Mouse (Mus musculus): ENCODE data around the gene Ap2m1. TPM values are rescaled to one million over a fixed set of nuclear protein-coding genes. Genes with fewer than 3 reads are reported as not detected.
A peak's percentile ranks its signal among the peaks of the same experiment; 100 is the strongest.

Ap2m1 gene
- polyA plus RNA-seq, 1 experiment from 2014 or later = 624 TPM

DNA sequence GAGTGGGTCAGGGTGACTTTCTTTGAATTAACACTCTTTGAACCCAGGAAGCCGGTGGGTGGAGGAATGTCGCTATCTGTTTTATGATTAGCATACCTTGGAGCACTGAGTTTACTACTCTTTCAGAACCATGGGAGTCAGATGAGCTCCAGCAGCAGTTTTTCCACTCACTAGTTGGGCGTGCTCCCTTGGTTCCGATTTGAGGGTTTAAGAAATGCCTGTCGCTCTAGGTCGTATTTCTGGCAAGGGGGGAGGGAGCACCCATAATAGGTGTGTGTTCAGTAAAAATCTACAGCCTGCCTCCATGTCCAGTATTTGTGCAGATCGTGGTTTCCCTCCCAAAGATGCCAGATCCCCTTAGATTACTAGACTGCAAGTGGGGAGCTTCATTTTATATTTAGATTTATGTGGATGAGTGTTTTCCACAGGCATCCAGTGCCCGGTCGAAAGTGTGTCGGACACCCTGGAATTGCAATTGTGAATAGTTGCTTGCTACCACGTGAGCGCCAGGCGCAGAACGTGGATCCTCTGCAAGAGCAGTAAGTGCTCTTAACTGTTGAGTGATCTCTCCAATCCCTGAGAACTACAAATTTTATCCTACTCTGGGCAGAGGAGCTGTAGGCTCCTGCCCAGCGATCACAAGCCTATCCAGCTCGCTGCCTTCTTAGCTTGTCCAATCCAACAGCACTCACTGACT, 37.1 kb upstream of the Ap2m1 start:
- peaks cover 11% of the 10 kb centered on the region for H3K4me1 ChIP-seq (replicated peaks; ENCODE audit: control insufficient read depth, insufficient read depth, low read length)
- peak overlapping the region; percentile 90 for H3K4me2 ChIP-seq (ENCODE audit: low read depth, low read length)
- H3K36me3 ChIP-seq (ENCODE audit: control insufficient read depth, insufficient read depth, low read length) = peaks cover 22% of the 10 kb centered on the region
- peak; percentile 74 for ATAC-seq (ENCODE audit: low read depth)
- peak overlapping the region; percentile 84 for H3K4me3 ChIP-seq (ENCODE audit: low read length)
- H3K9ac ChIP-seq (ENCODE audit: low read length) = peak overlapping the region; percentile 92
- H3K27me3 ChIP-seq (ENCODE audit: control insufficient read depth, insufficient read depth, low read depth, low read length) = no peaks in the 10 kb centered on the region
- 6% methylated on average over 16 of the region's 16 CpGs for WGBS
- no peaks in the 10 kb centered on the region for H3K9me3 ChIP-seq (ENCODE audit: control insufficient read depth, low read length)
- peak overlapping the region; percentile 69 for H3K27ac ChIP-seq (ENCODE audit: low read length)

- no peaks in the 10 kb centered on the region for H3K9me3 ChIP-seq (ENCODE audit: control insufficient read depth, low read length)
Measured at GRCm38 (mm10) chr16:20498677-20499475, 36.4 kb upstream of the Ap2m1 start, which contains the start of gene Eif2b5. TSS of gene Eif2b5 (plus strand) at chr16:20498817.

GRCm38 (mm10) chr16:20506000-20506399, 29.3 kb upstream of the Ap2m1 start:
- H3K27ac ChIP-seq (ENCODE audit: low read length) = no peak overlapping the region
- H3K9me3 ChIP-seq (ENCODE audit: control insufficient read depth, low read length) = no peaks in the 10 kb centered on the region
- H3K4me1 ChIP-seq (replicated peaks; ENCODE audit: control insufficient read depth, insufficient read depth, low read length) = no peaks in the 10 kb centered on the region
- no peak overlapping the region for H3K4me2 ChIP-seq (ENCODE audit: low read depth, low read length)
- H3K4me3 ChIP-seq (ENCODE audit: low read length) = no peak overlapping the region
- ATAC-seq (ENCODE audit: low read depth) = no peak
- no peaks in the 10 kb centered on the region for H3K27me3 ChIP-seq (ENCODE audit: control insufficient read depth, insufficient read depth, low read depth, low read length)
- H3K9ac ChIP-seq (ENCODE audit: low read length) = no peak overlapping the region
- H3K36me3 ChIP-seq (ENCODE audit: control insufficient read depth, insufficient read depth, low read length) = peaks cover 89% of the 10 kb centered on the region
- WGBS = 79% methylated on average over 8 of the region's 8 CpGs

More at GRCm38 (mm10) chr16:20498677-20499475, 36.4 kb upstream of the Ap2m1 start, which contains the start of gene Eif2b5:
- Histone ChIP-seq H3K27ac (ENCODE audit: low read length) (peak within 1 kb of the TSS; percentile 73), H3K27me3 (ENCODE audit: control insufficient read depth, insufficient read depth, low read depth, low read length) (no peaks in the 10 kb centered on the region), H3K9ac (ENCODE audit: low read length) (peak within 1 kb of the TSS; percentile 92), H3K4me1 (replicated peaks; ENCODE audit: control insufficient read depth, insufficient read depth, low read length) (peaks cover 11% of the 10 kb centered on the region), H3K36me3 (ENCODE audit: control insufficient read depth, insufficient read depth, low read length) (peaks cover 29% of the 10 kb centered on the region), H3K4me3 (ENCODE audit: low read length) (peak within 1 kb of the TSS; percentile 84), H3K4me2 (ENCODE audit: low read depth, low read length) (peak within 1 kb of the TSS; percentile 90)
- under 1% methylated on average over 47 of the region's 49 CpGs for WGBS
- ATAC-seq (ENCODE audit: low read depth) = peak; percentile 97

GRCm38 (mm10) chr16:20509349-20509748, 25.9 kb upstream of the Ap2m1 start:
- H3K4me3 ChIP-seq (ENCODE audit: low read length) = no peak overlapping the region
- H3K27me3 ChIP-seq (ENCODE audit: control insufficient read depth, insufficient read depth, low read depth, low read length) = no peaks in the 10 kb centered on the region
- H3K36me3 ChIP-seq (ENCODE audit: control insufficient read depth, insufficient read depth, low read length) = peaks cover 62% of the 10 kb centered on the region
- no peak overlapping the region for H3K9ac ChIP-seq (ENCODE audit: low read length)
- H3K4me1 ChIP-seq (replicated peaks; ENCODE audit: control insufficient read depth, insufficient read depth, low read length) = no peaks in the 10 kb centered on the region
- no peak overlapping the region for H3K27ac ChIP-seq (ENCODE audit: low read length)
- ATAC-seq (ENCODE audit: low read depth) = 0 out of 2 replicates have a peak, but pooled peaks have one; percentile 38
- WGBS = 74% methylated on average over 3 of the region's 3 CpGs
- H3K4me2 ChIP-seq (ENCODE audit: low read depth, low read length) = no peak overlapping the region
- H3K9me3 ChIP-seq (ENCODE audit: control insufficient read depth, low read length) = no peaks in the 10 kb centered on the region

DNA sequence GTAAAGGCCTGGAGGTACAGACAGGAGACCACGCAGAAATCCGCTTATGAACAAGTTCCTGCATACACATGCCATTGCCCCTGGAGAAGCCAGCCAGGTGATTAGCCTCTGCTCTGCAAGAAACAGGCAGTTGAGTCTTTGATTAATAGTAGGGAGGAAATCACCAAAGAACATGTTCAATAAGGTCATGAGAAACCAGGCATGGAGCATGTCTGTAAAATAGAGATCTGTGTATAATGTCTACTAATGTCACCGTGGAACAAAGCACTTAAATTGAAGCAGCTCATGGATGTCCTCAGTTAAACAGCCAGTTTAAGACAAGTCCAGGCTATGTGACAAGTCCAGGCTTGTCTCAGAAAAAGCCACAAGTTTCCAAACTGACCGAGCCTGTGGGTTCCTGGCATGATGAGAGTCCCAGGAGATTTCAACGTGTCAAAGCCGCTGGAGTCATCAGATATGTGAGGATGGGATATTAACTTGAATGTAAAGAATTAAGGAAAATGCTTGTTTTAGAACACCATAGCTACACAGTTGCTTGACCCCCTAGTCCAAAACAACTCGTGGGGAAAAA, 23.9 kb upstream of the Ap2m1 start:
- no peak overlapping the region for H3K4me2 ChIP-seq (ENCODE audit: low read depth, low read length)
- peaks cover 47% of the 10 kb centered on the region for H3K36me3 ChIP-seq (ENCODE audit: control insufficient read depth, insufficient read depth, low read length)
- no peak overlapping the region for H3K9ac ChIP-seq (ENCODE audit: low read length)
- H3K9me3 ChIP-seq (ENCODE audit: control insufficient read depth, low read length) = no peaks in the 10 kb centered on the region
- ATAC-seq (ENCODE audit: low read depth) = no peak
- WGBS = 87% methylated on average over 7 of the region's 7 CpGs
- H3K4me3 ChIP-seq (ENCODE audit: low read length) = no peak overlapping the region
- H3K27ac ChIP-seq (ENCODE audit: low read length) = no peak overlapping the region
- no peaks in the 10 kb centered on the region for H3K4me1 ChIP-seq (replicated peaks; ENCODE audit: control insufficient read depth, insufficient read depth, low read length)
- H3K27me3 ChIP-seq (ENCODE audit: control insufficient read depth, insufficient read depth, low read depth, low read length) = no peaks in the 10 kb centered on the region

DNA sequence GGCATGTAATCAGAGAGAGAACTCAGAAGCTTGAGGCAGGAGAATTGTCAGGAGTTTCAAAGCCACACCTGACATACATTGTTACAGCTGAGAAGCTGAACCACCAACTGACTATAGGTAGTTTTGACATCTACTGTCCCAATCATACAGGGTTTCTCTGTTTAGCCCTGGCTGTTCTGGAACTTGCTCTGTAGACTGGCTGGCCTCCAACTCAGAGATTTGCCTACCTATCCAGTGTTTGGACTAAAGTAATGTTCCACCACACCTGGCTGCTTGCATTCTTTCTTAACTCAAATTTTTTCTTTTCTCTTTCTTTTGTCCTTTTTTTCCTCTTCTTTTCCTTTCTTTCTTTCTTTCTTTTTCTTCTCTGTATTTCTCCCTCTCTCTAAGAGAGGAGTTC, 19.2 kb upstream of the Ap2m1 start:
- Histone ChIP-seq H3K9me3 (ENCODE audit: control insufficient read depth, low read length) (no peaks in the 10 kb centered on the region), H3K9ac (ENCODE audit: low read length) (peak overlapping the region; percentile 98), H3K36me3 (ENCODE audit: control insufficient read depth, insufficient read depth, low read length) (peaks cover 6% of the 10 kb centered on the region), H3K4me3 (ENCODE audit: low read length) (peak overlapping the region; percentile 92), H3K4me2 (ENCODE audit: low read depth, low read length) (peak overlapping the region; percentile 86), H3K4me1 (replicated peaks; ENCODE audit: control insufficient read depth, insufficient read depth, low read length) (peaks cover 11% of the 10 kb centered on the region), H3K27ac (ENCODE audit: low read length) (peak overlapping the region; percentile 77), H3K27me3 (ENCODE audit: control insufficient read depth, insufficient read depth, low read depth, low read length) (no peaks in the 10 kb centered on the region)
- no peak for ATAC-seq (ENCODE audit: low read depth)

DNA sequence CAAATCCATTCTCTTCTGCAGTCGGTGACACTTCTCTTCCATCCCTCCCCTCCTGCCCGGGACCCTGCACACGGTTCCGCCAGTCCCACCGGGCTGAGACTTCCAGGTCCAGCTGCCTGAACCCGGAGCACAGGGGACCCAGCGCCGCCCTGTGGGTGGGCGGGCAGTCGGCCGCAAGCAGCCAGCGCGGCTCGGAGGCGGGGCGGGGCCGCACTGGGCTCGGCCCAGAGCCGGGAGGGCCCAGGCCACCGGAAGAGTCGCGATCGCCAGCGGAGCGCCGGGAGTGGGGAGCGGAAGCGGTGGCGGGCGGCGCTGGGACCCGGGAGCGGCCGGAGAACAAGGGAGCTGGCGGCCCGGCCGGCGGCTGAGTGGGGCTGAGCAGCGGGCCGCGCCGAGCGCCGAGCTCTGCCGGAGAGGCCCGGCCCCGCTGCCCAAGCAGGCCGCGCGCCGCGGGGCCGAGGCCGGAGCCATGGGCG, 18.5 kb upstream of the Ap2m1 start, which contains the start of gene Dvl3:
TSS of gene Dvl3 (plus strand) at position 257 of the 476 bp plus-strand sequence.
- Histone ChIP-seq H3K9ac (ENCODE audit: low read length) (peak within 1 kb of the TSS; percentile 98), H3K27ac (ENCODE audit: low read length) (peak within 1 kb of the TSS; percentile 91), H3K27me3 (ENCODE audit: control insufficient read depth, insufficient read depth, low read depth, low read length) (no peaks in the 10 kb centered on the region), H3K9me3 (ENCODE audit: control insufficient read depth, low read length) (no peaks in the 10 kb centered on the region), H3K36me3 (ENCODE audit: control insufficient read depth, insufficient read depth, low read length) (no peaks in the 10 kb centered on the region), H3K4me3 (ENCODE audit: low read length) (peak within 1 kb of the TSS; percentile 92), H3K4me2 (ENCODE audit: low read depth, low read length) (peak within 1 kb of the TSS; percentile 86), H3K4me1 (replicated peaks; ENCODE audit: control insufficient read depth, insufficient read depth, low read length) (peaks cover 11% of the 10 kb centered on the region)
- ATAC-seq (ENCODE audit: low read depth) = peak; percentile 97
- WGBS = 0% methylated on average over 39 of the region's 55 CpGs

GRCm38 (mm10) chr16:20517216-20517615, 18.1 kb upstream of the Ap2m1 start:
- 0% methylated on average over 26 of the region's 26 CpGs for WGBS
- H3K4me2 ChIP-seq (ENCODE audit: low read depth, low read length) = peak overlapping the region; percentile 86
- ATAC-seq (ENCODE audit: low read depth) = peak; percentile 24; the same call in 1 of the 2 replicates

More at GRCm38 (mm10) chr16:20517216-20517615, 18.1 kb upstream of the Ap2m1 start:
- Histone ChIP-seq H3K9me3 (ENCODE audit: control insufficient read depth, low read length) (no peaks in the 10 kb centered on the region), H3K27me3 (ENCODE audit: control insufficient read depth, insufficient read depth, low read depth, low read length) (no peaks in the 10 kb centered on the region), H3K4me3 (ENCODE audit: low read length) (peak overlapping the region; percentile 92), H3K27ac (ENCODE audit: low read length) (peak overlapping the region; percentile 91), H3K9ac (ENCODE audit: low read length) (peak overlapping the region; percentile 98), H3K4me1 (replicated peaks; ENCODE audit: control insufficient read depth, insufficient read depth, low read length) (peaks cover 11% of the 10 kb centered on the region), H3K36me3 (ENCODE audit: control insufficient read depth, insufficient read depth, low read length) (no peaks in the 10 kb centered on the region)

Data from lung, embryonic 16.5 days (tissue).